Mouse (Mus musculus): ENCODE results near the gene Tank. TPM values are rescaled to one million over a fixed set of nuclear protein-coding genes. Genes with fewer than 3 reads are reported as not detected.

Tank gene
- polyA plus RNA-seq, 1 experiment from 2014 or later: 25.7 TPM

GRCm38 (mm10) chr2:61561058-61561457, 17.3 kb upstream of the Tank start:
- Histone ChIP-seq H3K9ac (no peak overlapping the region), H3K9me3 (no peaks in the 10 kb centered on the region), H3K4me2 (no peak overlapping the region), H3K36me3 (no peaks in the 10 kb centered on the region), H3K27me3 (no peaks in the 10 kb centered on the region), H3K4me1 (replicated peaks) (peaks cover 4% of the 10 kb centered on the region), H3K4me3 (no peak overlapping the region), H3K27ac (replicated peaks) (no peak overlapping the region)
- ATAC-seq (ENCODE audit: low read depth): no peak
- WGBS: 10% methylated on average over 1 of the region's 1 CpGs

- no peaks in the 10 kb centered on the region for H3K9me3 ChIP-seq
- no peaks in the 10 kb centered on the region for H3K27me3 ChIP-seq
- H3K4me3 ChIP-seq: no peak overlapping the region
- no peak overlapping the region for H3K27ac ChIP-seq (replicated peaks)
- no peak for ATAC-seq (ENCODE audit: low read depth)
- no peaks in the 10 kb centered on the region for H3K36me3 ChIP-seq
- H3K9ac ChIP-seq: no peak overlapping the region
- no peaks in the 10 kb centered on the region for H3K4me1 ChIP-seq (replicated peaks)
- 85% methylated on average over 6 of the region's 6 CpGs for WGBS
- H3K4me2 ChIP-seq: no peak overlapping the region
Observed at GRCm38 (mm10) chr2:61563202-61563601, 15.2 kb upstream of the Tank start.

GRCm38 (mm10) chr2:61567045-61567783, 11.2 kb upstream of the Tank start:
- no peaks in the 10 kb centered on the region for H3K36me3 ChIP-seq
- no peaks in the 10 kb centered on the region for H3K4me1 ChIP-seq (replicated peaks)
- H3K9me3 ChIP-seq: no peaks in the 10 kb centered on the region
- no peak overlapping the region for H3K9ac ChIP-seq
- H3K4me3 ChIP-seq: no peak overlapping the region
- no peak overlapping the region for H3K4me2 ChIP-seq
- H3K27me3 ChIP-seq: no peaks in the 10 kb centered on the region
- no peak overlapping the region for H3K27ac ChIP-seq (replicated peaks)
- 76% methylated on average over 4 of the region's 4 CpGs for WGBS
- ATAC-seq (ENCODE audit: low read depth): no peak

GRCm38 (mm10) chr2:61569181-61569580, 9.2 kb upstream of the Tank start:
- Histone ChIP-seq H3K36me3 (no peaks in the 10 kb centered on the region), H3K27ac (replicated peaks) (no peak overlapping the region), H3K9ac (no peak overlapping the region), H3K4me1 (replicated peaks) (no peaks in the 10 kb centered on the region), H3K27me3 (no peaks in the 10 kb centered on the region), H3K4me3 (no peak overlapping the region), H3K4me2 (no peak overlapping the region), H3K9me3 (no peaks in the 10 kb centered on the region)
- WGBS: 91% methylated on average over 6 of the region's 6 CpGs
- ATAC-seq (ENCODE audit: low read depth): no peak

- WGBS: 80% methylated on average over 4 of the region's 4 CpGs
- Histone ChIP-seq H3K9me3 (no peaks in the 10 kb centered on the region), H3K4me3 (no peak overlapping the region), H3K4me1 (replicated peaks) (no peaks in the 10 kb centered on the region), H3K36me3 (no peaks in the 10 kb centered on the region), H3K9ac (no peak overlapping the region), H3K27ac (replicated peaks) (no peak overlapping the region), H3K27me3 (no peaks in the 10 kb centered on the region), H3K4me2 (no peak overlapping the region)
- no peak for ATAC-seq (ENCODE audit: low read depth)
Observed at GRCm38 (mm10) chr2:61571343-61571955, 6.9 kb upstream of the Tank start.

- Histone ChIP-seq H3K9me3 (no peaks in the 10 kb centered on the region), H3K36me3 (no peaks in the 10 kb centered on the region), H3K27ac (replicated peaks) (no peak overlapping the region), H3K9ac (no peak overlapping the region), H3K4me3 (no peak overlapping the region), H3K4me2 (no peak overlapping the region), H3K4me1 (replicated peaks) (no peaks in the 10 kb centered on the region), H3K27me3 (no peaks in the 10 kb centered on the region)
- 91% methylated on average over 3 of the region's 3 CpGs for WGBS
- no peak for ATAC-seq (ENCODE audit: low read depth)
Observed at GRCm38 (mm10) chr2:61576497-61576896, 1.9 kb upstream of the Tank start.

GRCm38 (mm10) chr2:61576928-61577695, 1.3 kb upstream of the Tank start:
- no peak overlapping the region for H3K27ac ChIP-seq (replicated peaks)
- no peak overlapping the region for H3K9ac ChIP-seq
- H3K36me3 ChIP-seq: no peaks in the 10 kb centered on the region
- no peak overlapping the region for H3K4me2 ChIP-seq
- no peak for ATAC-seq (ENCODE audit: low read depth)
- no peaks in the 10 kb centered on the region for H3K27me3 ChIP-seq
- no peaks in the 10 kb centered on the region for H3K4me1 ChIP-seq (replicated peaks)
- 83% methylated on average over 17 of the region's 17 CpGs for WGBS
- no peak overlapping the region for H3K4me3 ChIP-seq
- H3K9me3 ChIP-seq: no peaks in the 10 kb centered on the region

- H3K9ac ChIP-seq: no peak overlapping the region
- 65% methylated on average over 7 of the region's 7 CpGs for WGBS
- ATAC-seq (ENCODE audit: low read depth): no peak
Observed at GRCm38 (mm10) chr2:61577696-61578062, 706 bp upstream of the Tank start.

GRCm38 (mm10) chr2:61579501-61579990, 1.2 kb downstream of the Tank start:
- no peaks in the 10 kb centered on the region for H3K9me3 ChIP-seq
- WGBS: 45% methylated on average over 3 of the region's 3 CpGs

More at GRCm38 (mm10) chr2:61577696-61578062, 706 bp upstream of the Tank start:
- Histone ChIP-seq H3K36me3 (no peaks in the 10 kb centered on the region), H3K27ac (replicated peaks) (no peak overlapping the region), H3K4me1 (replicated peaks) (no peaks in the 10 kb centered on the region), H3K4me3 (no peak overlapping the region), H3K4me2 (no peak overlapping the region), H3K27me3 (no peaks in the 10 kb centered on the region), H3K9me3 (no peaks in the 10 kb centered on the region)

GRCm38 (mm10) chr2:61580091-61580490, 1.7 kb downstream of the Tank start:
- Histone ChIP-seq H3K4me2 (no peak overlapping the region), H3K4me3 (no peak overlapping the region), H3K9me3 (no peaks in the 10 kb centered on the region), H3K4me1 (replicated peaks) (no peaks in the 10 kb centered on the region), H3K9ac (no peak overlapping the region), H3K36me3 (no peaks in the 10 kb centered on the region), H3K27me3 (no peaks in the 10 kb centered on the region), H3K27ac (replicated peaks) (no peak overlapping the region)
- WGBS: 82% methylated on average over 3 of the region's 3 CpGs
- ATAC-seq (ENCODE audit: low read depth): no peak

More at GRCm38 (mm10) chr2:61579501-61579990, 1.2 kb downstream of the Tank start:
- no peak overlapping the region for H3K4me2 ChIP-seq
- H3K4me3 ChIP-seq: no peak overlapping the region
- ATAC-seq (ENCODE audit: low read depth): no peak
- H3K27me3 ChIP-seq: no peaks in the 10 kb centered on the region
- no peak overlapping the region for H3K9ac ChIP-seq
- no peaks in the 10 kb centered on the region for H3K4me1 ChIP-seq (replicated peaks)
- no peaks in the 10 kb centered on the region for H3K36me3 ChIP-seq
- H3K27ac ChIP-seq (replicated peaks): no peak overlapping the region

- Histone ChIP-seq H3K9ac (no peak overlapping the region), H3K36me3 (no peaks in the 10 kb centered on the region), H3K4me2 (no peak overlapping the region), H3K27ac (replicated peaks) (no peak overlapping the region), H3K4me3 (no peak overlapping the region), H3K27me3 (no peaks in the 10 kb centered on the region), H3K4me1 (replicated peaks) (no peaks in the 10 kb centered on the region), H3K9me3 (no peaks in the 10 kb centered on the region)
- no peak for ATAC-seq (ENCODE audit: low read depth)
- WGBS: 85% methylated on average over 10 of the region's 10 CpGs
Observed at GRCm38 (mm10) chr2:61580555-61581080, 2.2 kb downstream of the Tank start.

Measured in neural tube, embryonic 13.5 days (tissue).